Mouse (Mus musculus) lung, adult 2 months (tissue): ENCODE results near the gene Fam219b.

Source experiments
- CTCF ChIP-seq: fragments of 200-500 bp; IDR thresholded peaks from 2 replicates; pipeline ENCODE4 v1.5.1; 2011; ENCODE audit warnings: mild to moderate bottlenecking, low read length, control low read depth; ENCODE audit not compliant: insufficient read depth
- POLR2A ChIP-seq: fragments of 200-500 bp; IDR thresholded peaks from 2 replicates; pipeline ENCODE4 v1.6.1; 2011; ENCODE audit warnings: low read depth, mild to moderate bottlenecking, control low read depth, low read length, borderline replicate concordance; ENCODE audit errors: extremely low read depth

GRCm38 (mm10) chr9:57562896-57563372 is 25.6 kb downstream of the Fam219b start:
- no peak for TF ChIP-seq POLR2A
- no peak for TF ChIP-seq CTCF
